Mouse (Mus musculus) liver, embryonic 16.5 days (tissue): ENCODE measurements around the gene Thtpa. TPM values are rescaled to one million over a fixed set of nuclear protein-coding genes. Genes with fewer than 3 reads are reported as not detected.

ENCODE experiments used
- ATAC-seq: fragments of 200-750 bp; cut with Nextera tagmentation; 2 replicates; pipeline ENCODE4 v1.8.0; 2017; ENCODE audit warnings: low read depth, mild to moderate bottlenecking, moderate number of reproducible peaks, moderate library complexity
- H3K27ac ChIP-seq: fragments of 300-500 bp; sonication (generic); 2 replicates; pipeline ENCODE4 v1.5.1; 2014; ENCODE audit warnings: mild to moderate bottlenecking, low read length
- H3K27me3 ChIP-seq: fragments of 300-500 bp; sonication (generic); 2 replicates; pipeline ENCODE4 v1.6.1; 2014; ENCODE audit warnings: low read depth, low read length, mixed read lengths; ENCODE audit not compliant: control insufficient read depth, insufficient read depth
- H3K36me3 ChIP-seq: fragments of 300-500 bp; sonication (generic); 2 replicates; pipeline ENCODE4 v1.6.1; 2014; ENCODE audit warnings: mild to moderate bottlenecking; ENCODE audit not compliant: control insufficient read depth, insufficient read depth
- H3K4me1 ChIP-seq: fragments of 300-500 bp; sonication (generic); 2 replicates; pipeline ENCODE4 v1.6.1; 2014; ENCODE audit warnings: low read depth, low read length, mixed read lengths; ENCODE audit not compliant: control insufficient read depth
- H3K4me2 ChIP-seq: fragments of 300-500 bp; sonication (generic); 2 replicates; pipeline ENCODE4 v1.6.1; 2014; ENCODE audit warnings: low read depth, low read length, mixed read lengths
- H3K4me3 ChIP-seq: fragments of 300-500 bp; sonication (generic); 2 replicates; pipeline ENCODE4 v1.5.1; 2014; ENCODE audit warnings: low read depth, mild to moderate bottlenecking, low read length
- H3K9ac ChIP-seq: fragments of 300-500 bp; sonication (generic); 2 replicates; pipeline ENCODE4 v1.6.1; 2014; ENCODE audit warnings: low read depth, low read length
- H3K9me3 ChIP-seq: fragments of 300-500 bp; sonication (generic); replicated peaks from 2 replicates; pipeline ENCODE4 v1.6.1; 2016; ENCODE audit warnings: low read length; ENCODE audit not compliant: control insufficient read depth
- WGBS: fragments of 180-500 bp; shearing (Covaris S2); extraction: QIAGEN DNeasy Blood & Tissue Kit; methylation state at CpG from one replicate; pipeline ENCODE4 v1.1.7; 2014; ENCODE audit not compliant: insufficient replicate concordance; 5-methylcytosine and 5-hydroxymethylcytosine counted together
- polyA plus RNA-seq: library from polyadenylated mRNA; unstranded; fragments of >200 nt; fragmentation: Nextera tagmentation; extraction: Ambion mirVana; gene quantifications from 2 replicates; pipeline ENCODE4 v1.2.1, GENCODE M21; 2015

Gene Thtpa
- polyA plus RNA-seq, 1 experiment from 2014 or later: 5.1 TPM

DNA sequence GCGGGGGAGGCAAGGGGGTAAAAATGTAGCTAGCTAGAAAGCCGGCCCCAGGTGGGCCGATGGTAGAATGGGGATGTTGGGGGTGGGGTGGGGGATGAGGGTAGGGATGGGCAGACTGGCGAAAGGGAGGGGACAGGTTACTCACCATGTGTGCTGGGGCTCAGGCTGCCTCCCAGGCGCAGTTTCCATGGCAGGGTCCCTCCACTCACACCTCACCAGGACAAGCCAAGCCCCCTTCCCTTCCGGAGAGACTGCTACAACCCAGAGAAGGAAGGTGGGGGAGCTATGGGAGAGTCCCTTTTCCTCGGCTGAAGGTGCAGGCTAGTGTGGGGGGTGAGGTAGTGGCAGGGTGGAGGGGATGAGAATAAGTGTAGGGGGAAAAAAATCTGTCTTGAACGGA, 21.3 kb downstream of the Thtpa start:
- H3K27ac ChIP-seq: no peak overlapping the region
- H3K9ac ChIP-seq: no peak overlapping the region
- H3K36me3 ChIP-seq: no peaks in the 10 kb centered on the region
- H3K27me3 ChIP-seq: peaks cover 57% of the 10 kb centered on the region
- no peak for ATAC-seq
- no peak overlapping the region for H3K4me3 ChIP-seq
- WGBS: 7% methylated on average over 8 of the region's 8 CpGs
- H3K4me2 ChIP-seq: no peak overlapping the region
- H3K4me1 ChIP-seq: peaks cover 3% of the 10 kb centered on the region
- H3K9me3 ChIP-seq: no peaks in the 10 kb centered on the region

DNA sequence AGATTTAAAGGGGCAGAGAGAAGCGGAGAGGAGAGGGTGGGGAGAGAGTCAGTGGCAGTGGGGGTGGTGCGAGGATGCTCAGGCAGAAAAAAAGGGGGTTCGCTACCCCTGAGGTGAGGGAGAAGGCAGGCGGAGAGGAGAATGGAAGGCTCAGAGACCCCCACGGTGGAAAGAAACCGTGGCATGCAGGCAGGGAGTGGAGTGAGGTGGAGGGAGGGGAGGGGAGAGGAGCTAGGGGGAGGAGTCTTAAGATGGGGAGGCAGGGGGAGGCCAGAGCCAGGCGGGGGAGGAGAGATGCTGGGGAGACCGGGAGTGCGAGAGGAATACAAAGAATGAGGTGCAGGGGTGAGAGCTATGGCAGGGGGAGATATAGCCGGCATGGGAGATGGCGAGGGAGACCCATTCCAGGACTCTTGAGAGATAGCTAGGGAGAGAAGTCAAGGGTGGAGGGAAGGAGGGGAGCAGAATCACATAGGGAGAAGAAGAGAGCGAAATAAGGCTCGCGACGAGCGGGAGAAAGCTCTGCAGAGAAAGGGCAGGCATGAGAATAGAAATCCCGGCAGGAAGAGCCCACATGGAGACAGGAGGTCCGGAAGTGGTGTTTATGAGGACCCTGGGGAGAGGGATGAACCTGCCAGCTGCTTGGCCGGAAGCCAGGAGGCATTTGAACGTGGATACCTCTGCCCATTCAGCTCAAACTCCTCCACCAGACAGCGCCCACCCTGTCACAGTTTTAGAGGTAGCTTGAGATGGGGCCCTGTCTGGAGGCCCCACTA, 22.0 kb downstream of the Thtpa start, which contains the start of gene Jph4:
Gene Jph4 (minus strand): TSS at position 511 of the 776 bp plus-strand sequence.
- Histone ChIP-seq H3K27me3 (peaks cover 55% of the 10 kb centered on the region), H3K4me1 (peaks cover 3% of the 10 kb centered on the region), H3K9ac (no peak within 1 kb of the TSS), H3K9me3 (no peaks in the 10 kb centered on the region), H3K36me3 (no peaks in the 10 kb centered on the region), H3K4me2 (no peak within 1 kb of the TSS), H3K27ac (no peak within 1 kb of the TSS), H3K4me3 (no peak within 1 kb of the TSS)
- no peak for ATAC-seq
- 13% methylated on average over 21 of the region's 21 CpGs for WGBS

DNA sequence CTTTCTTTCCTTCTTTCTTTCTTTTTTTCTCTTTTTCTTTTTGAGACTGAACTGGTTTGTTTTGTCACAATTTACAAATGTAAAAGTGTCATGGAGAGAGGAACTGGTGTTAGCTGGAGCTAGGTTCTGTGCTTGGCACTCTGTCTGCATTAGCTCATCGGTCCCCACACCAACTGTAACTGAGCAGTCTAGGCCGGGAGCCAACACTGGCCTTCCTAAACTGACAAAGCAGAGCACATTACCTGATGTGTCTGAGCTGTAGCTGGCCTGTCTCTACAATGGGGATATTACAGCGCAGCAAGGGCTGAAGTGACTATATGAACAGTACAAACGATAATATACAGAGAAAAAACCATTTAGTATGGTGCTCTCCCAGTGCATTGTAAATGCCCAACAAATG, 24.3 kb downstream of the Thtpa start:
- Histone ChIP-seq H3K27me3 (peaks cover 39% of the 10 kb centered on the region), H3K9me3 (no peaks in the 10 kb centered on the region), H3K4me2 (no peak overlapping the region), H3K4me1 (peaks cover 3% of the 10 kb centered on the region), H3K27ac (no peak overlapping the region), H3K4me3 (no peak overlapping the region), H3K9ac (no peak overlapping the region), H3K36me3 (no peaks in the 10 kb centered on the region)
- no peak for ATAC-seq
- 61% methylated on average over 4 of the region's 4 CpGs for WGBS

- ATAC-seq: no peak
- peaks cover 32% of the 10 kb centered on the region for H3K27me3 ChIP-seq
- H3K9ac ChIP-seq: no peak overlapping the region
- no peaks in the 10 kb centered on the region for H3K36me3 ChIP-seq
- no peak overlapping the region for H3K4me3 ChIP-seq
- WGBS: 58% methylated on average over 4 of the region's 4 CpGs
- no peaks in the 10 kb centered on the region for H3K9me3 ChIP-seq
- H3K27ac ChIP-seq: no peak overlapping the region
- no peak overlapping the region for H3K4me2 ChIP-seq
- H3K4me1 ChIP-seq: peaks cover 3% of the 10 kb centered on the region
Measured at GRCm38 (mm10) chr14:55119421-55120134, 25.0 kb downstream of the Thtpa start.

DNA sequence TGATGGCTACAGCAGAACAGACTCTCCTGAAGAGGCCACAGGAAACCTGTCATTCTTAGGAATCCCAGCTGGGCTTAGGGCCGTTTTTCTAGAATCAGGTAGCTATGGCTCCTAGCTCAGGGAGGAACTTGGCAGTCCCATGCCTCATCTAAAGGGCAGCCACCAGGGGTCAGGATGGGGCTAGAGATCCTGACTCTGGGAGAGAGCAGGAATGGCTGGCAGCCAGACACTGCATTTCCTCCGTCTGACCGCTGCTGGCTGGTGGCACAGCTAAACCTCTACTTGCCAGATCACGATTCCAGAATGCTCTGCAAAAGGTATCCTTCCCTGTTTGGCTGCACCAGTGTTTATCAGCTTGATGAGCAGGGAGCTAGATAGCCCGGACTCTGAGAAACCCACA, 27.4 kb downstream of the Thtpa start:
- Histone ChIP-seq H3K36me3 (no peaks in the 10 kb centered on the region), H3K4me3 (no peak overlapping the region), H3K9ac (no peak overlapping the region), H3K9me3 (no peaks in the 10 kb centered on the region), H3K4me2 (0 out of 2 replicates have a peak overlapping the region, but pooled peaks have one; percentile 3), H3K27ac (no peak overlapping the region), H3K27me3 (peaks cover 8% of the 10 kb centered on the region), H3K4me1 (no peaks in the 10 kb centered on the region)
- WGBS: 5% methylated on average over 5 of the region's 5 CpGs
- ATAC-seq: peak; percentile 32; the same call in 1 of the 2 replicates

GRCm38 (mm10) chr14:55122359-55122758, 27.8 kb downstream of the Thtpa start:
- Histone ChIP-seq H3K36me3 (no peaks in the 10 kb centered on the region), H3K9ac (no peak overlapping the region), H3K27ac (no peak overlapping the region), H3K4me1 (no peaks in the 10 kb centered on the region), H3K27me3 (peaks cover 4% of the 10 kb centered on the region), H3K4me2 (0 out of 2 replicates have a peak overlapping the region, but pooled peaks have one; percentile 3), H3K4me3 (no peak overlapping the region), H3K9me3 (no peaks in the 10 kb centered on the region)
- no peak for ATAC-seq
- WGBS: 32% methylated on average over 8 of the region's 8 CpGs

DNA sequence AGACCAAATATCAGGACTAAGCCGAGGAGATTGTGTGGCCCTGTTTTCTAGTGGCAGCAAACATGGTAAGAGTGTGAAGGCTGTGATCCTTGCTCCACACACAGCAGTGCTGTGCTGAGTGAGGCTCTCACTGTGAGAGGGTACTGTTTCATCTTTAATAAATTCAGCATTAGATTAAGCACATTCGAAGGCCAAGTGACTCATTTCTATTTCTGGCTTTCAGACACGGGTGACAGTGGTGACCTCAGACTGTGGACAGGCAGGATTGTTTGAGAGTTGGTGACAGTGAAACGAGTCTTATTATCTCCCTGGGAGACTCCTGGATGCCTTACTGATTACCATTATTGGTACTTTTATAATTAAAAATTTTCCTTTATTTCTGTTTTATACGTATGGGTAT, 31.1 kb downstream of the Thtpa start:
- H3K4me1 ChIP-seq: no peaks in the 10 kb centered on the region
- no peaks in the 10 kb centered on the region for H3K36me3 ChIP-seq
- no peak overlapping the region for H3K4me2 ChIP-seq
- ATAC-seq: no peak
- H3K9ac ChIP-seq: no peak overlapping the region
- H3K9me3 ChIP-seq: no peaks in the 10 kb centered on the region
- H3K27ac ChIP-seq: no peak overlapping the region
- no peaks in the 10 kb centered on the region for H3K27me3 ChIP-seq
- H3K4me3 ChIP-seq: no peak overlapping the region
- 58% methylated on average over 5 of the region's 5 CpGs for WGBS

DNA sequence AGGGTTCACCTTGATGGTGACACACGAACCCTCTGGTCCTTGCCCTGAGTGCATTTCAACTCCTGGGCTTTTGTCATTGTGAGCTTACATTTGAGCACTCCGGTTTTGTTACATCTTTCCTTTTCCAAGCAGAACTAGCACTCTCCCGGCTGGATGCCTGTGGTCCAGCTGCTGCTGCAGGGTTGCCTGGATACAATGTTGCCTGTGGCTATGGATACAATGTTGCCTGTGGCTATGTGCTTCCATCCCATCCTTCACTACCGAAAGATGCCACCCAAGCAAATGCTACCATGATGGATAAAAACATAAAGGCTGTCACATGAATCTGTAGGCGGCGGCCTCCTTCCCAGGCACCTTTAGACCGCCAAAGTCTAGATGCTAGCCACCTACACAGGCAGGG, 31.9 kb downstream of the Thtpa start:
- Histone ChIP-seq H3K27ac (no peak overlapping the region), H3K4me2 (no peak overlapping the region), H3K9me3 (no peaks in the 10 kb centered on the region), H3K9ac (no peak overlapping the region), H3K27me3 (no peaks in the 10 kb centered on the region), H3K4me1 (no peaks in the 10 kb centered on the region), H3K4me3 (no peak overlapping the region), H3K36me3 (no peaks in the 10 kb centered on the region)
- no peak for ATAC-seq
- 63% methylated on average over 7 of the region's 7 CpGs for WGBS

DNA sequence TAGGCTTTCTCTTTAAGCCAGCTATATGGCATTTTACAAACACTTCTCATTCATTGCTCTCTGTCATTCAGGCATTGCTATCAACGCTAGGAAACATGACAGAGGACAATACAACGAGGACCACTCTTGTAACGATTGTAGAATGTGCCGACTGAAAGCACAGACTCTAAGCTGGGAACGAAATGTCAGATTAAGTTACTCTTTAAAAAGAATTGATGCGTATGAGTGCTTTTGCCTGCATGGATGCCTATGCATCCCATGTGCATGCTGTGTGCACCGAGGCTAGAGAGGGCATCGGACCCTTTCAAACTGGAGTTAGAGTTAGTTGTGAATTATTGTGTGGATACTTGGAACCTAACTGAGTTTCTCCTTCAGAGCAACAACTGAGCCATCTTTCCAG, 41.1 kb downstream of the Thtpa start:
- H3K4me3 ChIP-seq: no peak overlapping the region
- H3K27me3 ChIP-seq: no peaks in the 10 kb centered on the region
- no peaks in the 10 kb centered on the region for H3K9me3 ChIP-seq
- H3K9ac ChIP-seq: no peak overlapping the region
- H3K36me3 ChIP-seq: no peaks in the 10 kb centered on the region
- no peak overlapping the region for H3K27ac ChIP-seq
- no peak overlapping the region for H3K4me2 ChIP-seq
- no peak for ATAC-seq
- WGBS: 71% methylated on average over 8 of the region's 8 CpGs
- no peaks in the 10 kb centered on the region for H3K4me1 ChIP-seq
